Mouse (Mus musculus): ENCODE data around the gene Cdk16. TPM values are rescaled to one million over a fixed set of nuclear protein-coding genes. Genes with fewer than 3 reads are reported as not detected.
A peak's percentile ranks its signal among the peaks of the same experiment; 100 is the strongest.
"Not testable (repeated sequence)": the region's sequence is repeated elsewhere in the genome, so short reads cannot be mapped to it uniquely, and the experiment has no call there.

Gene Cdk16
- 65.8 and 67.2 TPM in 2 replicates for total RNA-seq (2017)

DNA sequence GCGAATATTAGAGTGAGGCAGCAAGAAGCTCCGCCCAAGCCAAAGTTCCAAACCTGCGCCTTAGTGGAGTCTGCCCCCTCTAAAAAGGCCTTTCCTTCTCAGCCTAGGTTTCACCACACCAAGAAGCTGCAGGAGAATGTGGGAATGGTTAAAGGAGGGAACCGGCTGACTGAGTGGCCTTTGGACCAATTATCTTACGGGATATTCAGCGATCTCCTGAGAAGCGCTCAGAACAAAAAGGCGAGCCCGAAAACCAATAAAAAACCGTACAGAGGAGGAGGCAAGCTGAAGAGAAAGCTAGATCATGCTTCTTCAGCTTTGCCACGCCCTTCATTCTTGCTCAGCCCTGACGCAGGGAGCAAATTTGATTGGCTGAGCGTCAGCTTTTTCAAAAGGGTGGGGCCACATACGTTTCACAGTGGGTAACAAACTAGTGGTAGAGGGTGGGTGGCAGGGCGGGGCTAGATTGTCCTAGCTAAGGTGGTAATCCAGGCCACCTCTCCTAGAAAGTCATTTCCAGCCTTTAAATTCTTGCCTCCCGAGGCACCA lies at the start of gene Cdk16:
TSS of gene Cdk16 (plus strand) at position 436 of the 549 bp plus-strand sequence.
- peak; percentile 93 for ATAC-seq (ENCODE audit: extremely low read depth, insufficient number of reproducible peaks, low FRiP score, poor library complexity, severe bottlenecking)

DNA sequence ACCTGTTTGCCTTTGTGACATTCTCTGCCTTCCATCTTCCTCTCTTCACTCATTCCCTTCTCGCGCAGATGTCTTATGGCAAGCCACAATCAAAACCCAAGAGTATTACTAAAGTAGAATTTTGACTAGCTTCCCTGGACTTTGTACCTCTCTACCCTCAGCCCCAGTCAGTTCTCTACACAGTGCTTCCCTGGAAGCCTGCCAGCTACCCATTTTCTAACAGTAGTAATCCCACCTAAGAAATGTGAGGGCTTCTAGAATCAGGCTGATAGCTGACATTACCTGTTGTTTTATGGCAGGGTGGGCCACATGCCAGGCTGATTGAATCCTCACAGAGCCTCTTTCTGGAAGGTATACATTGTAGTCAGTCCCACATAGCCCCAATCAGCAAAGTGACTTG lies 49.6 kb upstream of the Cdk16 start:
- ATAC-seq (ENCODE audit: extremely low read depth, insufficient number of reproducible peaks, low FRiP score, poor library complexity, severe bottlenecking) = no peak

DNA sequence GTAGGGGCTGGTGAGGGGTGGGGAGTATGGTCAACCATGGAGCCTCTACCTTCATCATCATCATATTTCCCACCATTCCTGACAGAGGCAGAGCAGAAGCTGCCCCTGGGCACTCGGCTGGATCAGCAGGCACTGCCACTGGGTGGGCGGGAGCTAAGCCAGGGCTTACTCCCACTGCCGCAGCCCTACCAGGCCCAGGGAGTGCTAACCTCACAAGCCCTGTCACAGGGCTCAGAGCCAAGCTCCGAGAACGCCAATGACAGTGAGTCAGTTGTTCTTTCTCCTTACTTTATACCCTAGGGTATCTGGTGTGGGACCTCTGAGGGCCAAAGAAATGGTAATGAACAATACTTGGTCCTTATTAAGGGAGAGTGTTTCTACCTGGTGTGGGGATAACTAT lies 43.0 kb upstream of the Cdk16 start:
- no peak for ATAC-seq (ENCODE audit: extremely low read depth, insufficient number of reproducible peaks, low FRiP score, poor library complexity, severe bottlenecking)

DNA sequence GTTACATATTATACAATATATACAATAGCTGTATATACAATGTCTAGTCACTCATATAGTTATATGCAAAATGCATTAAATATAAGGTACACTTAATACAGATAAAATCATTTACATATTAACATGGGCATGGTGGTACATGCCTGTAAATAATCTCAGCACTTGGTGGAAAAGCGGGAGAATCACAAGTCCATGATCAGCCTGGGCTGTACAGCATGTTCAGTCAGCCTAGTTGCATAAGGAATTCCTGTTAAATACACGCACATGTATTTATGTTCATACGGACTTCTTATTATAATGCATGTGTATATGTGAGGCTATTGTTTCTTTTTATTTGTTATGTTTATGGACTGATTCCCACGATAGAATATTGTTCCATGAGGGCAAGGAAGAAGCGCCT lies 30.2 kb upstream of the Cdk16 start:
- no peak for ATAC-seq (ENCODE audit: extremely low read depth, insufficient number of reproducible peaks, low FRiP score, poor library complexity, severe bottlenecking)

DNA sequence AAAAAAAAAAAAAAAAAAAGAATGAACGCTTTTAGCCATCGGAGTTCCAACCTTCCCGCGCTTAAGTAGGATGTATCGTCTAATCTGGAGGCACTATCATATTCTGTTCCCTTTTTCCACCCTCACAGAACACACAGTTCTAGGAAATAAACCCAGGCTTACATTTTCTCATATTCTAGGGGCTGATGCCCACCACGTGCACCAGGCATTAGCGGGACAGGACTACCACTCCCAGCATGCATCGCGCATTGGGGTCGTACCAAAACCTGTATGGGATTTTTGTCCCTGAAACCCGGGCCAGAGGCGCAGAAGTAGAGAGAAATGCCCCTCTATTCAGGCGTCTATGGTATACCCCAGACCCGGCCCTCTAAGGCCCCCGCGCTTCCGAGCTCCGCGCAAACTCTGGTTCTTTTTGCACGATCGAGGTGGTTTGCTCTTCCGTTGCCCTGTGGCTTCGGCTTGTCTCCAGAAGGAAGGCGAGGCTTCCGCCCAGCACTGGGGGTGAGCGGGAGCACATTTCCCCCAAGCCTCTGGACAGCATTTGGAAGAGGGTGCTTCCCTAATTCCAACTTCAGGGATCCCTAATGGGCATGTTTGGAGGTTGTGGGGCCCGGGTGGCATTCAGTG lies 29.6 kb upstream of the Cdk16 start, which contains the start of gene Uba1:
TSS of gene Uba1 (plus strand) at position 301 of the 627 bp plus-strand sequence.
- peak; percentile 78 for ATAC-seq (ENCODE audit: extremely low read depth, insufficient number of reproducible peaks, low FRiP score, poor library complexity, severe bottlenecking)

DNA sequence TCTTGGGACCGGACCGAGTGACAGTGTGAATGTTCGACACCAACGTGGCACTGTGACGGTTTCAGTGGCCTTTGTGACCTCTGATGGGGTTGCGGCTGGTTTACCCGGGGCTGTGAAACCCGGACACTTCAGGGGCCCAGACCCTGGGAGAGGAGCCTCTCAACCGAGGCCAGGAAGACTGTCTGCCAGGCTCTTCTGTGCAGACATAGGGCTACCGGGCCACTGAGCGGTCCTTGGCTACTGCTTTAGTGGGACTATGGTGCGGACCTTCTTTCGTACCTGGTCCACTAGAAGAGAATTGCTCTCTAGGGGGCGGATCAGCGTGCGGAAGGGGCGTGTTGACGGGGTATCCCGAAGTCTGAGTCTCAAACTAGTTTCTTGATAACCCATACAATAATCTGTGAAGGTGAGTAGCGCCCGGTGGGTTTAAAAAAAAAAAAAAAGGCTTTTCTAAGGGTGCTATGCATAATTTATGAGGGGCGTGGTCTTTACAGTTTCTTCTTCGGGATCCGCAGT lies 28.8 kb upstream of the Cdk16 start:
- no peak for ATAC-seq (ENCODE audit: extremely low read depth, insufficient number of reproducible peaks, low FRiP score, poor library complexity, severe bottlenecking)

DNA sequence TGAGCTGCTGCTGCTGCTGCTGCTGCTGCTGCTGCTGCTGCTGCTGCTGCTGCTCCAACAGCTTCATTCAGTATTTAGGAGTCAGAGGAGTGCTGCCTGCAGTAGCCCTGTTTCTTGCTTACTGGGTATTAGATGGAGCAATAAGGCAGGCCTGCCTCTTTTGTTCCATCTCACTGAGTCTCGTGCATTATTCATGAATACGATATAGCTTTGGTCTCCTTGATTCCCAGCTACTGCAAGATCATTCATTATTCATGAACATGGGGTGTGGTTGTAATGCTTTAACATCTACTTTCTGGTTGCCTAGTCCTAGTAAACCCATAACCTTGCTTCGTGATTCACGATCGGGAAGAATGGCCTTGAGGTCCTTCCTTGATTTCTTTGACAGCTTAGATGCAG lies 25.4 kb upstream of the Cdk16 start:
- ATAC-seq (ENCODE audit: extremely low read depth, insufficient number of reproducible peaks, low FRiP score, poor library complexity, severe bottlenecking) = no peak

DNA sequence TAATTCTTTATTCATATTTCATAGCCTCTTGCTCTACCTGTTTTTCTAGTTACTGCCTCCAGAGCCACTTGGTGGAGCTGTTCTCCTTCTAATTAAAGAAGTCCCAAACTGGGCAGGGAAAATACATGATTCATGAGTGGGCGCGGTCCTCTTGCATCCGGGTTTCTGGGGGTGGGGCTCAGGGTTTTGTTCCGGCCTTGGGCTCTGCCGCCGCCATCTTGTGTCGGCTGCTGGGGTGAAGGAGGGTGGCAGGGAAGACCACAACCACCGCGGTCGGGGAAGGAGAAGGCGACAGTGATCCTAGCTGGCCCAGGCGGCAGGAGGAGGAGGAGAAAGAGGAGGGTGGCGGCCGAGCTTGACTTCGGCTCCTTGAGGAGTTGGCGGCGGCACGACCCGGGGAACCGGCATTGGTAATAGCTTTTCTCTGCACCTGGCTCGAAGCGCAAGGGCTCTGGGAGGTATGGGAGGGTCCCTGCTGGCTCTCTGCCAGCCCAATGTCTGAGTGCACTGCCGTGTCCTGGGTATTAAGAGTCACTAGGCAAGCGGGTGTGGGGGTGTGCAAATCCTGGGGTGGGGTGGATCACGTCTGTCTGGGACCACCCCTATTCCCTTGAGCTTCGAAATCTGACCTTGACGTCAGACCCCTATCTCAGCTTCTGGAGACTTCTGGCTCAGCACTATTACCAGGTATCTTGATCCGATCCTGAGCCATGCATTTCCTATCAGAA lies 24.9 kb upstream of the Cdk16 start:
- peak; percentile 88 for ATAC-seq (ENCODE audit: extremely low read depth, insufficient number of reproducible peaks, low FRiP score, poor library complexity, severe bottlenecking)

DNA sequence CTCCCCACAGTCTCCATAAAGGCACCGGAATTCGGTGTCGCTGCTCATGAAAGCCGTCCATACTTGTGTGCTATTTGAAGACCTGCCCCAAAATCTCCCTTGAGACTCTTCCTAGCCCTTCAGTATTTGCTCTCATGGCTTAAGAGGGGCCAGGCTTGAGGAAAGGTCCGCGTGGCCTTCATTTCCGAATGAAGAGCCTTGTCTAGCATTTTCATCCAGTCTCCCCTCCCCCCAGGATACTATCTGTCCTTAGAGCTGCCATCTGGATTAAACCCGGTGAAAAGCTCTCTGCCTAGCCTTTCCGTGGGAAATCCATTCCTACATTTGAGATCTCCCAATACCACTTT lies 24.3 kb upstream of the Cdk16 start:
- no peak for ATAC-seq (ENCODE audit: extremely low read depth, insufficient number of reproducible peaks, low FRiP score, poor library complexity, severe bottlenecking)

DNA sequence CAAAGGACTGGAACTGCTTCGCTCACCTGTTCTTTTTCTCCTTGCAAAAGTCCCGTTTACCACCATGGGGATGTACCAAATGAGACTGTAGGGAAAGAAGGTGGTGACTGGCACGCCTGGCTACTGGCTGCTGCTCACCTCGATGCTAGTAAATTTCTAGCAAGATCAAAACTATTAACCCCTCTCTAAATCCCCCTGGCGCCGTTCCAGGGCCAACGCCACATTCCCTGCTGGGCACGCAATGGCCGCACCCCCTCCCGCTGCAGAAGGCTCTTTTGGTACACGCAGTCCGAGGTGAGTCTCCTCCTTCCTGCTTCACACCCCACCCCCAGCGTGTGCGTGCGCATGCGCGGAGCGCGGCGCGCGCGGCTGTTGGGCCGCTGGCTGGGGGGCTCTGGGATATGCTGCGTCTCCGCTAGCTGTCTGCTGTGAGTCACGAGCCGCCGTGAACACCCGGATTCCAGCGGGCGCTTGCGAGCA lies 354 bp downstream of the Cdk16 start:
- ATAC-seq (ENCODE audit: extremely low read depth, insufficient number of reproducible peaks, low FRiP score, poor library complexity, severe bottlenecking) = peak; percentile 73

DNA sequence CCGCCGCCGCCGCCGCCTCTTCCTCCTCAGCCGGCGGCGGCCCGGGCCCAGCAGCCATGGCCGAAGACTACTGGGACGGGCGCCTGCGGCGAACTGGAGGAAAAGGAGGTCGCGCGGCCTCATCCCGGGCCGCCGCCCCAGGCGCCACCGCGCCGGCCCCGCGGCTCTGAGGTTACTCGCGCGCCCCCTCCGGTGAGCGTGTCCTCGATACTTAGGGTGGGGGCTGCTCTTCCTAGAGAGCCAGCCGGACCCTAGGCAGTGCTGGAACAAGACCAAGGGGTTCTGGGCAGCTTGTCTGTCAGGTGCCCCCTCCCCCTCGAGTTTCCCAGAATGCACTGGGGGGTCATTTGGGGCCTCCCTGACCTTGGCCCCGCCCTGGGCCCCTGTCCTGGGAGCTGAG lies 861 bp downstream of the Cdk16 start:
- no peak for ATAC-seq (ENCODE audit: extremely low read depth, insufficient number of reproducible peaks, low FRiP score, poor library complexity, severe bottlenecking)

DNA sequence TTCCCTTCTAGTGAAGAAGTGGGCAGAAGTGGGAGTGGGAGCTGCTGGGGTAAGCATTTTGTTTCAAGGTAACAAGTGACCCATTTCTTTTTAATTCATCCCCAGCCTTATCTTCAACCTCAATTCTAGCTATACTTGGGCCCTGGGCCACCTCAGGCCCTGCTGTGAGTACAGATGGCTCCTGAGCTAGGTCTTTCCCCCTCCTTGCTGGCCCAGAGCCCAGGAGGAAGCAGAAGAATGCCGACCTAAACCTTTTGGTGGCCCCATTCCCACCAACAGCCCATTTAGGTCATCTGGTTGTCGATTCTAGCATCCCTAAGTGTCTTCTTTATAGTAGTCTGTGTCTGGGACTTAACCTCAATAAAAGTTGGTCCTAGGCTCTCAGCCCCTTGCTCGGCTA lies 3.8 kb downstream of the Cdk16 start:
- ATAC-seq (ENCODE audit: extremely low read depth, insufficient number of reproducible peaks, low FRiP score, poor library complexity, severe bottlenecking) = no peak

DNA sequence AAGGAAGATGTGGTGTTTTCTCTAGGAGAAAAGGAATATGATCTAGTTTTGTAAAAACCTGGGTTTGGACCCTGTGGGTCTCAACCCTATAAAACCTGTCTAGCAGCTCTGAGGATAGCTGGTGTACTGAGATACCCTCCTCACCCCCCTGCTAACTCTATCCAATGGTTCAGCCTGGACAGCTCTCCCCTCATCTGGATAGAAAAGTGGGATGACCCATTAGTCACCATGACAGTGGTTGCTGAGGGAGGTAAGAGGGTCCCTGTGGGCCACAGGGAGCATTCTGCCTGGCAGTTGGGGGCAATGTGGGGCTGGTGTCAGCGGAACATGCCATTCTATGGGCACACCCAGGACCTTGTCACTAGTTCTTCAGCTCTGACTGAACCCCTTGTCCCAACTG lies 4.9 kb downstream of the Cdk16 start:
- ATAC-seq (ENCODE audit: extremely low read depth, insufficient number of reproducible peaks, low FRiP score, poor library complexity, severe bottlenecking) = no peak

DNA sequence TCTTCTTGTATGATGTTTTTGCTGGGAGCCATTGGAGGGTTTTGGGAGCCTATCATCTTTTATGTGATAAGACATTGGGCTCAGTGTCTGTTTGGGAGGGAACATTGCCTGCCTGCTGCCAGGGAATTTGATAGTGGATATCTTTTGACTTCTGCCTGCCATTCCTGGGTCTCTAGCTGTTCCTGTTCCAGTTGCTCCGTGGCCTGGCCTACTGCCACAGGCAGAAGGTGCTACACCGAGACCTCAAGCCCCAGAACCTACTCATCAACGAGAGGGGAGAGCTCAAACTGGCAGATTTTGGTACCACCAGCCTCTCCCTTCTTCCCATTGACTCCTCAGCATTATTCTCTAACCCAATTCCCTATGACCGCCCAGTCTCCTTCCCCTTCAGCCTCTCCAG lies 8.1 kb downstream of the Cdk16 start:
- ATAC-seq (ENCODE audit: extremely low read depth, insufficient number of reproducible peaks, low FRiP score, poor library complexity, severe bottlenecking) = no peak

DNA sequence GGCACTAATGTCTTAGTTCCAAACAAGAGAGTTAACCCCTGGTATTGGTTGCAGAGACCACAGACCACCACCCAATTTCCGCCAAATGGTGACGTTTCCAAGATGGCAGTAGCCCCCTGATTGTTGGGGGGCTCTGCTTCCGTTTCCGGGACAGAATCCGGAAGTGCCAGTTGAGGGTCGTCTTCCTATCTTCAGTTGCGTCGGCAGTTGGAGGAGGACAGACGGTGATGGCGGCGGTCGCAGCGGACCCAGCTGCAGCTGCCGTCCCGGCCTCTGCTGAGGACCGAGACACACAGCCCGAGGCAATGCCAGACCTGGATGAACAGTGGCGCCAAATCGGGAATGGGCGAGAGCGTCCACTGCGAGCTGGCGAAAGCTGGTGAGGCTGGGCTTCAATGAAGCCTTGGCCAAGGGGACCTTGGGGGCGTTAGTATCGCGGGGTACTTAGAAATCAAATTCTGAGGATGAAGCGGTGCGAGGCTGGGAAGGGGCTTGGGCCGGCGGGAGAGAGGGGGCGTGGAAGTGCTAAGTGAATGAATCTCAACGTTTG lies 16.1 kb downstream of the Cdk16 start, which contains the start of gene Usp11:
TSS of gene Usp11 (plus strand) at position 166 of the 550 bp plus-strand sequence.
- no peak for ATAC-seq (ENCODE audit: extremely low read depth, insufficient number of reproducible peaks, low FRiP score, poor library complexity, severe bottlenecking)

DNA sequence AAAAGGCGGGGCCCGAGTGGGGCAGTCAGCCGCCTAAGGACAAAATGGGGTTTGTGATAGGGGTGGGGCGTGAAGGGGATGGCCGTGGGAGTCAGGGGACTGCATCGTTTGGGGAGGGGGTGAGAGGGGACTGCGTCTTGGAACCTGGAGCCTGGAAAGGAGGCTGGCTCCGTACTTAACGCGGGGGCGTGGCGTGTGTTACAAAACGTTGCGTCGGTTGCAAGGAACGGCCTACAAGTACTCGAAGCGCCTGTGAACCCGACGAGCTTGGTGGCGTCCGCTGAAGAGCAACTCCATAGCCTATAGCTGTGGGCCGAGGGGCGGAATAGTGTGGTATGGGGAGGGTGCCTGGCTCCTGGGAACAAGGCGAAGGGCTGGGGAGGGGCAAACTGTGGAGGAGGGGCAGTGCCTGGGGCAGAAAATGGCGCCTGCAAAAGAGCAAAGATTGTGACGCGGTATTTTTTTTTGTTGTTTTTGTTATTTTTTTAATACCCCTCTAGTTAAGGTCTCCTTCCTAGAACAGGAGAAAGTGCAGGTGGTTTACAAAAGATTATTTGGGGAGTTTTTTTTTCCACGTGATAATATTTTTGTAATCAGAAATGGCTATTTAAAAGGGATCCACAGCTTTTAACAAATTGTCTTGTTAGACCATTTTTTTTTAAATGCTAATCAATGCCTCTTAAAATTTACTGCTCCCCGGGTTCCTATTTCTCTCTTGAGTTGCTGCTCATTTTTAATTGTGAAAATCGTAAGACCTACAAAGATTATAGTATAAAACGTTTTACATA lies 16.7 kb downstream of the Cdk16 start:
- ATAC-seq (ENCODE audit: extremely low read depth, insufficient number of reproducible peaks, low FRiP score, poor library complexity, severe bottlenecking) = peak; percentile 88

DNA sequence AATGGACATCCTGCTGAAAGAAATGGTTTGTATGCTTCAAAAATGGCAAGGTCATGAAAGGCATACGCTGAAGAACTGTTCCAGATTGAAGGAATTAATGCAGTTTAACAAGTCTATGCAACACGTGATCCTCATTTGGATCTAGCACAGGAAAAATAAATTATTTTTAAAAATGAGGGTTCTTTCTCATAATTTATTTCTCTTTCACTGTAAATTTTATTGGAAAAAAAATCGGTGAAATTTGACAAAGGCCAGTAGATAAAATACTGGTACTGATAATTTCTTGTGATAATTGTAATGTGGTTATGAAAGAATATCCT lies 17.3 kb downstream of the Cdk16 start:
- ATAC-seq (ENCODE audit: extremely low read depth, insufficient number of reproducible peaks, low FRiP score, poor library complexity, severe bottlenecking) = no peak

DNA sequence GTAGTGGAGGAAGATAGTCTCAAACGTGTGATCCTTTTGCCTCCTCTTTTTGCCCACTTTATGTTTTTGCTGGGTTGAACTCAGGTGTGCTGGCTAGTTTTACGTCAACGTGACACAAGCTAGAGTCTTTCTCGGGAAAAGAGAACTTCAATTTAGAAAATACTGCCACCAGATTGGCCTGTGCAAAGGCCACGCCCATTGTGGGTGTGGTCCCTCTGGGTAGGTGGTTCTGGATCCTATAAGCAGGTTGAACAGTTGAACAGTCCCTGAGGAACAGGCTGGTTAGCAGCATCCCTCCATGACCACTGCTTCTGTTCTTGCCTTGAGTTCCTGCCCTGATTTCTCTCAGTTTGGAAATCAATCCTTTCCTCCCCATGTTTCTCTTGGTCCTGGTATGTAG lies 40.9 kb downstream of the Cdk16 start:
- no peak for ATAC-seq (ENCODE audit: extremely low read depth, insufficient number of reproducible peaks, low FRiP score, poor library complexity, severe bottlenecking)

DNA sequence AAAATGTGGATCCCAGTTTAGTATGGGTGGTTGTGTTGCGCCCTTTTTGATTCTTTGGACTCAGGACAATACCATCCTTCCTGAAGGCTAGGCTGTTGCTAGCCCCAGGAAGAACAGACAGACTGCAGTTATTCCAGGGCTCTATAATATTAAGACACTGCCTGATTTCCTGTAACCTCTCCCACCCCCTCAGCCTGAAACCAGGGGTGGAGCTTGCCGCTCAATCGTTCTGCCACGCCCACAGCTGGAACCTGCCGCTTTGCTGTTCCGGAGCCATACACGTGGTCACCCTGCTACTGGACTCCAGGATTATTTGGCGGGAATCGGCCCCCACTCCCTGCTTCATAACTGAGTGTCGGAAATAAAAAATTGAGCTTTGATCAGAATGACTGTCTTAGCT lies 42.3 kb downstream of the Cdk16 start:
- ATAC-seq (ENCODE audit: extremely low read depth, insufficient number of reproducible peaks, low FRiP score, poor library complexity, severe bottlenecking) = not testable (repeated sequence)
